Mouse (Mus musculus) granulocyte monocyte progenitor cell, adult 5-6 weeks (primary cell): ENCODE measurements around the gene Cstf1. TPM values are rescaled to one million over a fixed set of nuclear protein-coding genes. Genes with fewer than 3 reads are reported as not detected.
A peak's percentile ranks its signal among the peaks of the same experiment; 100 is the strongest.

ENCODE experiments used
- ATAC-seq: replicated peaks from 2 replicates; pipeline ENCODE4 v1.8.0; 2016; ENCODE audit warnings: mild to moderate bottlenecking, moderate TSS enrichment, inconsistent platforms; ENCODE audit not compliant: poor library complexity, severe bottlenecking
- total RNA-seq, 2 experiments: library from RNA; stranded (forward) in 1 of 2; stranded (reverse) in 1 of 2; fragments of 200-712, 200-1000 nt in 1 of 2; fragments of >200 nt in 1 of 2; fragmentation: Nextera tagmentation in 1 of 2; gene quantifications; 2 replicates each; pipeline ENCODE4 v1.2.3; 2014 to 2017

Gene Cstf1
- total RNA-seq (2014; fragmentation: Nextera tagmentation) (21.5 and 32.6 TPM in 2 replicates), total RNA-seq (2017) (33.3 and 38.9 TPM in 2 replicates)

GRCm38 (mm10) chr2:172370411-172371223 lies at the start of gene Cstf1, which contains the start of gene Aurka:
Gene Cstf1 (plus strand): TSS chr2:172370681.
Gene Aurka (minus strand): TSS chr2:172370535.
- peak; percentile 85 for ATAC-seq

- ATAC-seq: peak; percentile 71; the same call in 1 of the 2 replicates
Measured at GRCm38 (mm10) chr2:172320878-172321277, 49.6 kb upstream of the Cstf1 start.

- no peak for ATAC-seq
Measured at GRCm38 (mm10) chr2:172328248-172328647, 42.2 kb upstream of the Cstf1 start.

- peak; percentile 54; the same call in 1 of the 2 replicates for ATAC-seq
Measured at GRCm38 (mm10) chr2:172329179-172329578, 41.3 kb upstream of the Cstf1 start.

DNA sequence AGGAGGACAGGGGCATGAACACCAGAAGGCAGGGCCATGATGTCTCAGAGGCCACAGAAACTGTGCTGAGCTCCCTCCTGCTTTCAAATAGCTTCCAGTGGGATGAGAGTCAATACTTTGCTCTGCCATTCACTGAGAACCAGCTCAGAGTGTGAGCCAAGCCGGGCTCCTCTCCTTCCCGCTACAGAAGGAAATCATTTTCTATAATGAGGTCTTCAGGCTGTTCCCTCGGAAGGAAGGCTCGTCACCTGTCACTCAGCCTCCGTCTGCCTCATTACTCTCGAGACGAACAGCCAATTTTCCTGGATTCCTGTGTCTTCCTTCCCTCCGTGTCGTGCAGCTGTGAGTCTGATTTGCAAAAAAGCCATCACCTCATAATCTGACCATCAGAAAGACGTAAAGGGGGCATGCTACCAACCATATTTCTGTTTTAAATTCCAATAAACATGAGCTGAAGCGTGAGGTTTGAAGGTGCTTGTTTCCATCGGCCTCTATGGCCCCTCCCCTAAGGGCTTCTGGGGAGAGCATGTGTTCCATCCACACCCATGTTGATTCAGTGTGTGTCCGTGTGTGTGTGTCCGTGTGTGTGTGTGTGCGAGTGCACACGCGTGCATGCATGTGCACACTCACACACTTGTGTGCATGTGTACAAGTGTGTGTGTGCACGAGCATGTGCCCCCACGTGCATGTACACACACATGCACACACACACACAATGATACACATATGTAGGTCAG lies 32.1 kb upstream of the Cstf1 start:
- ATAC-seq: no peak

GRCm38 (mm10) chr2:172340936-172341335 lies 29.5 kb upstream of the Cstf1 start:
- ATAC-seq: no peak

DNA sequence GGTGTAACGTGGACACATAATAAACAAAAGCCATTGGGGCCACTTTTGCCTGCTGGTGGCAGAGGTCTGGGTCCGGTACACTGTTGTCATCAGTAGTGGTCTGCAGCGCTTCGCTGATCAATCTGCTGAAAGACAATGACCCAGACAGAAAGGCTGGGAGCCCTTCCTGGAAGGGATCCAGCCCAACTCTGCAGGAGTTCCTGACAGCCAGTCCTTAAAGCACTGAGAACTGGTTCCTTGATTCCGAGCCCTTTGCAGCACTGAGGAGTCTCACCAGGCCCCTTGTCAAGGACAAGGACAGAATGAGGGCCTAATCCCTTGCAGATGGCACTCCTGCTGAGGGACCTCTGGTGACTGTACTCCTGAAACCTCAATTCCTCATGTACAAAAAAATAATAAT lies 28.9 kb upstream of the Cstf1 start:
- ATAC-seq: no peak

DNA sequence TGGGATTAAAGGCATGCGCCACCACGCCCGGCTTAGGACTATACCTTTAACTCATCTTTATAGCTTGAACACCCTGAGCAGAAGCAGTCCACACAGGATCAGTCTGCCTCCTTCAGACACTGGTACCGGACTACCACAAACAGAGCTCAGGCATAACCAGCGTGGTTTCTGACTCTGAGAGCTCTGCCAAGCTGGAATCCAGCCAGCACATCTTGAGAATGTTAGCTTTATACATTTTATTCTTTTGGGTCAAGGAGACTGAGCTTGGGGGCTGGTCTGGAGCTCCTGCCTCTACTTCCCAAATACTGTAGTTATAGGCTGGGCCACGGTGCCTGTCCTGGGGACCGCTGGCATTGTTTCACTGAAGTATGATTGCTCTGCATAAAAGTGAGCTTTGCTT lies 26.7 kb upstream of the Cstf1 start:
- no peak for ATAC-seq

DNA sequence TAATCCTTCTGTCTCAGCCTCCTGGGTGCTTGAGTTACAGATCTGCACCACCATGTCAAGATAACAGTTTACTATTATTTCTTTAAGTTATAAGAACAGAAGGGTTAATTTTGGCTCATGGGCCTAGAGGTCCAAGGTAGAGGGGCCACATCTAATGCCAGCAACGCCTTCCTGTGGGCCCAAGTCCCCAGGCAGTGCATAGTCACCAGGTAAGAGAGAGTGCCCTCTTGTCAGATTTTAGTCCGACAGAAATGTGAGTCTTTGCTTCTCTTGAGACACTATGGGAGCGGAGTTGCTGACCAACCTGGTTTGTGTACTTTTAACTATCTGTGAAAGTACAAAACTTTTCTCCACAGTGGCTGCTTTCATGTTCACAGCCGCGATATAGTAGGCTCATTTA lies 25.8 kb upstream of the Cstf1 start:
- no peak for ATAC-seq

- peak; percentile 87 for ATAC-seq
Measured at GRCm38 (mm10) chr2:172345258-172345738, 25.2 kb upstream of the Cstf1 start, which contains the start of gene Fam210b. Gene Fam210b (plus strand): TSS chr2:172345565.

DNA sequence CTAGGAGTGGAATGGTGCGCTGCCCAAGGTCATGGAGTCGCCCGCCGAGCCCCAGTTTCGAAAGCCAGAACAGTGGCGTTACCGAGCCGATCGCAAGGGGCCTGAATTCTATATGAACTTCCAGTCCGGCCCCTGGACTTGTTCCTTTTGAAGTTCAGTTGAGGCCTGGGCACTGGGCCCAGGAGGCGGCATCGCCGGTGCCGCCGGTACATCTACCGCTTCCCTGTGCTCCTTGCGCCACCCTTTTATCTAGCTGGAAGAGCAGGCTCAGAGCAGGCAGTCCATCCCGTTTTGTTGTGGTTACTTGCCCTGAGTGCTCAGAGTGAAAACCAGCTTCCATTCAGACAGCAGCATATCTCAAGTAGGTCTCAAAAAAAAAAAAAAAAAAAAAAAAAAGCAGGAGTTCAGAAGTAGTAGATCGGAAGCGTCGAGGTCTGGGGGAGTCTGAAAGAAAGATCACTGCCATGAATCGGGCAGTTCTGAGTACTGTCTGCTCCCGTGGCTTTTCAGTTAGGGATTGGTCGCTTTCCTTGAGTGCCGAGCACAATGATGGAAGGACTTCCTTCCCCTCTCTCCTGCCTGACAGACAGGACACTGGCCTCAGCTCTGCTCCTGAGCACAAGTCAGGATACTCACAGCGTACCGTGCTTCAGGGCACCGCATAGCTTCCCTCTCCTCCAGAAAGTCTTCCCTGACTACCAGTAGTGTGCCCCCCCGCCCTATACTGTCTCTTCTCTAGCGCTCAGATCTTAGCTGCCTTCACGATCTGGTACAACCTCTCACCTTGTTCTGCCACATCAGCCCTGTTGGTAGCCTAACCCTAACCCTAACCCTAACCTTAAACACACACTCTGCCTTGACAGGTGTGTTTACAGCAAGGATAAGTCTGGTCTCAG lies 24.2 kb upstream of the Cstf1 start:
- peak; percentile 22 for ATAC-seq

- no peak for ATAC-seq
Measured at GRCm38 (mm10) chr2:172346933-172347611, 23.4 kb upstream of the Cstf1 start.

GRCm38 (mm10) chr2:172348297-172348950 lies 22.1 kb upstream of the Cstf1 start:
- no peak for ATAC-seq

GRCm38 (mm10) chr2:172349776-172350175 lies 20.7 kb upstream of the Cstf1 start:
- no peak for ATAC-seq

- ATAC-seq: no peak
Measured at GRCm38 (mm10) chr2:172350773-172351172, 19.7 kb upstream of the Cstf1 start.

- no peak for ATAC-seq
Measured at GRCm38 (mm10) chr2:172353218-172353617, 17.3 kb upstream of the Cstf1 start.

GRCm38 (mm10) chr2:172354761-172355160 lies 15.7 kb upstream of the Cstf1 start:
- no peak for ATAC-seq

DNA sequence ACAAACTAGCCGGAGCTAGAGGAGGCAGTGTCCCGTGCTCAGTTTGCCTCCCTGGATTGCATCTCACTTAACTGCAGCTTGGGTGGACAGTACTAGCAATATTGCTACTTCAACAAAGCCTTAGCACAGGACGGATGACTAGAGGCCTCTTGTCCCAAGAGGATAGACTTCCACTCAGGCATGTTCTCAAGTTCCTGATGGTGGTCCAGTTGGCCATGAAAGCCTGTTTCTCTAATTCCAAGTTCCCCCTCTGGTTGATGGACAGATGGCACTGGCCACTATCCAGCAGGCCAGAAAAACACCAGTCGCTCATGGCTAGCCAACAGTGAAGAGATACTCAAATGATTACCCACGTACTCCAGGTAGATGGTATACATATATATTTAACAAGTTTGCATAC lies 14.6 kb upstream of the Cstf1 start:
- ATAC-seq: no peak

DNA sequence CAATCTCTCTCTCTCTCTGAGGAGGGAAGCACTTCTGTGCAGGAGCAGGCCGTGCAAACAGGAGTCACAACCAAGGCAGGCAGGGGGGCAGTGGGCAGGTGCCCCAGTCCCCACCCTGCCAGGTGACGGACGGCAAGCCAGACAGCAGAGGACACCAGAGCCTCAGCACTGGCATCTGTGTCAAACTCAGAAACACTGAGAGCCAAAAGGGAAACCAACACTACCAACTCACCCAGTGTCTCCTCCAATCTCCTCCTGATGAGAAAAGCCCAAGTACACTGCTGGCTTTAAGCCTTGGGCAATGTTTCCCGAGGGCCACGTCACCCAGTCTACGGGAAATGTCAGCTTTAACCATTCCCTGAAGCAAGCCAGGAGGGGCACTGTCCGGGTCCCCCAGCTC lies 7.3 kb upstream of the Cstf1 start:
- ATAC-seq: no peak
